Mouse (Mus musculus) ES-Bruce4 (cell line): ENCODE measurements around the gene Kcnj9. TPM values are rescaled to one million over a fixed set of nuclear protein-coding genes. Genes with fewer than 3 reads are reported as not detected.

Experiments used
- H3K27ac ChIP-seq: 2 replicates; pipeline ENCODE4 v1.5.1; 2012; ENCODE audit warnings: low read length, inconsistent platforms; ENCODE audit not compliant: insufficient read depth
- H3K27me3 ChIP-seq: 2 replicates; pipeline ENCODE4 v1.6.1; 2012; ENCODE audit warnings: mild to moderate bottlenecking, low read length, inconsistent platforms; ENCODE audit not compliant: control insufficient read depth, poor library complexity, insufficient read depth, severe bottlenecking
- H3K36me3 ChIP-seq: 2 replicates; pipeline ENCODE4 v1.6.1; 2012; ENCODE audit warnings: inconsistent platforms, mild to moderate bottlenecking, low read length, moderate library complexity; ENCODE audit not compliant: control insufficient read depth, poor library complexity, insufficient read depth, severe bottlenecking
- H3K4me1 ChIP-seq: one replicate; pipeline ENCODE4 v1.8.1; 2011; ENCODE audit warnings: low read length; ENCODE audit not compliant: control insufficient read depth, insufficient read depth
- H3K4me3 ChIP-seq: 2 replicates; pipeline ENCODE4 v1.5.1; 2011; ENCODE audit warnings: low read depth, mild to moderate bottlenecking, low read length
- H3K9ac ChIP-seq: 2 replicates; pipeline ENCODE4 v1.6.1; 2012; ENCODE audit warnings: low read depth, mild to moderate bottlenecking, inconsistent platforms; ENCODE audit not compliant: poor library complexity, severe bottlenecking
- H3K9me3 ChIP-seq: replicated peaks from 2 replicates; pipeline ENCODE4 v1.6.1; 2012; ENCODE audit warnings: mild to moderate bottlenecking, low read length, inconsistent platforms; ENCODE audit not compliant: control insufficient read depth, poor library complexity, insufficient read depth, severe bottlenecking
- CTCF ChIP-seq: IDR thresholded peaks from one replicate; pipeline ENCODE4 v1.8.1; 2011; ENCODE audit warnings: low read depth, low read length
- EP300 ChIP-seq: IDR thresholded peaks from 2 replicates; pipeline ENCODE4 v1.6.1; 2011; ENCODE audit warnings: low read depth, low read length; ENCODE audit not compliant: insufficient read depth
- POLR2A ChIP-seq: IDR thresholded peaks from one replicate; pipeline ENCODE4 v1.8.1; 2011; ENCODE audit warnings: low read length; ENCODE audit not compliant: insufficient read depth
- polyA plus RNA-seq: library from polyadenylated mRNA; stranded (reverse); fragments of >200 nt; gene quantifications from 2 replicates; pipeline ENCODE4 v1.2.4, GENCODE M21; 2011; ENCODE audit warnings: low read depth; ENCODE audit not compliant: missing spikeins, insufficient read depth, insufficient read length

Kcnj9 gene
- polyA plus RNA-seq, 1 experiment, result not detected

- H3K27me3 ChIP-seq, result no peaks in the 10 kb centered on the region
- no peak overlapping the region for H3K27ac ChIP-seq
- H3K36me3 ChIP-seq, result no peaks in the 10 kb centered on the region
- H3K9me3 ChIP-seq, result no peaks in the 10 kb centered on the region
- TF ChIP-seq CTCF, result no peak
- TF ChIP-seq POLR2A, result no peak
- TF ChIP-seq EP300, result no peak
- H3K4me1 ChIP-seq, result no peaks in the 10 kb centered on the region
- H3K4me3 ChIP-seq, result no peak overlapping the region
- H3K9ac ChIP-seq, result no peak overlapping the region
Observed at GRCm38 (mm10) chr1:172274547-172274946, 54.6 kb downstream of the Kcnj9 start.

- H3K4me1 ChIP-seq, result no peaks in the 10 kb centered on the region
- no peaks in the 10 kb centered on the region for H3K9me3 ChIP-seq
- H3K4me3 ChIP-seq, result no peak overlapping the region
- TF ChIP-seq EP300, result no peak
- no peak for TF ChIP-seq POLR2A
- TF ChIP-seq CTCF, result no peak
- H3K27ac ChIP-seq, result no peak overlapping the region
- H3K27me3 ChIP-seq, result no peaks in the 10 kb centered on the region
- H3K36me3 ChIP-seq, result no peaks in the 10 kb centered on the region
- no peak overlapping the region for H3K9ac ChIP-seq
Observed at GRCm38 (mm10) chr1:172274116-172274515, 55.0 kb downstream of the Kcnj9 start.

GRCm38 (mm10) chr1:172273386-172273785, 55.7 kb downstream of the Kcnj9 start:
- Histone ChIP-seq H3K9ac (no peak overlapping the region), H3K4me1 (no peaks in the 10 kb centered on the region), H3K27ac (no peak overlapping the region), H3K9me3 (no peaks in the 10 kb centered on the region), H3K36me3 (no peaks in the 10 kb centered on the region), H3K4me3 (no peak overlapping the region), H3K27me3 (no peaks in the 10 kb centered on the region)
- TF ChIP-seq CTCF, result no peak
- no peak for TF ChIP-seq EP300
- TF ChIP-seq POLR2A, result no peak

- TF ChIP-seq EP300 (no peak), POLR2A (no peak), CTCF (no peak)
- Histone ChIP-seq H3K36me3 (no peaks in the 10 kb centered on the region), H3K27ac (no peak overlapping the region), H3K9me3 (no peaks in the 10 kb centered on the region), H3K9ac (no peak overlapping the region), H3K4me1 (no peaks in the 10 kb centered on the region), H3K4me3 (no peak overlapping the region), H3K27me3 (no peaks in the 10 kb centered on the region)
Observed at GRCm38 (mm10) chr1:172271765-172272164, 57.4 kb downstream of the Kcnj9 start.

GRCm38 (mm10) chr1:172271208-172271607, 57.9 kb downstream of the Kcnj9 start:
- no peaks in the 10 kb centered on the region for H3K4me1 ChIP-seq
- H3K4me3 ChIP-seq, result no peak overlapping the region
- TF ChIP-seq EP300, result no peak
- TF ChIP-seq POLR2A, result no peak
- TF ChIP-seq CTCF, result no peak
- no peaks in the 10 kb centered on the region for H3K27me3 ChIP-seq
- H3K36me3 ChIP-seq, result no peaks in the 10 kb centered on the region
- no peak overlapping the region for H3K27ac ChIP-seq
- no peaks in the 10 kb centered on the region for H3K9me3 ChIP-seq
- no peak overlapping the region for H3K9ac ChIP-seq

Other genes with a start within 250 kb of the Kcnj9 start
- 161 and 163 TPM in 2 replicates for gene Copa, start 246.8 kb downstream of the Kcnj9 start, polyA plus RNA-seq
- gene Ncstn, start 246.5 kb downstream of the Kcnj9 start, polyA plus RNA-seq, result 54.2 and 56.2 TPM in 2 replicates
- gene Pex19, start 202.6 kb downstream of the Kcnj9 start, polyA plus RNA-seq, result 82.0 and 83.8 TPM in 2 replicates
- gene Dcaf8, start 181.2 kb downstream of the Kcnj9 start, polyA plus RNA-seq, result 98.6 and 103 TPM in 2 replicates
- 61.0 and 62.6 TPM in 2 replicates for gene Pea15a, start 122.5 kb downstream of the Kcnj9 start, polyA plus RNA-seq
- gene Casq1, start 109.5 kb downstream of the Kcnj9 start, polyA plus RNA-seq, result 1.7 and 1.8 TPM in 2 replicates
- not detected in 2 replicates for gene Atp1a4, start 70.9 kb downstream of the Kcnj9 start, polyA plus RNA-seq
- 35.4 and 35.8 TPM in 2 replicates for gene Igsf8, start 67.7 kb downstream of the Kcnj9 start, polyA plus RNA-seq
- gene Atp1a2, start 31.3 kb downstream of the Kcnj9 start, polyA plus RNA-seq, result 2.1 and 2.6 TPM in 2 replicates
- gene Kcnj10, start 11.9 kb upstream of the Kcnj9 start, polyA plus RNA-seq, result 1.0 and 1.3 TPM in 2 replicates
- 19.9 and 21.2 TPM in 2 replicates for gene Pigm, start 47.2 kb upstream of the Kcnj9 start, polyA plus RNA-seq
- gene Slamf9, start 146.0 kb upstream of the Kcnj9 start, polyA plus RNA-seq, result 0.46 and 0.85 TPM in 2 replicates
- 40.5 and 40.6 TPM in 2 replicates for gene Igsf9, start 152.5 kb upstream of the Kcnj9 start, polyA plus RNA-seq
- 269 and 312 TPM in 2 replicates for gene Tagln2, start 170.7 kb upstream of the Kcnj9 start, polyA plus RNA-seq
- 2.1 and 2.3 TPM in 2 replicates for gene Cfap45, start 191.5 kb upstream of the Kcnj9 start, polyA plus RNA-seq
- 0.37 TPM in 1 of 2 replicates, not detected in the other for gene Vsig8, start 226.6 kb upstream of the Kcnj9 start, polyA plus RNA-seq